Mouse (Mus musculus) cortical plate, adult 2 months (tissue): ENCODE results near the gene Gm47985.
"Not testable (repeated sequence)": the region's sequence is repeated elsewhere in the genome, so short reads cannot be mapped to it uniquely, and the experiment has no call there.

Source experiments
- CTCF ChIP-seq: fragments of 200-500 bp; IDR thresholded peaks from 2 replicates; pipeline ENCODE4 v1.5.1; 2011; ENCODE audit warnings: mild to moderate bottlenecking, control low read depth, low read length; ENCODE audit not compliant: insufficient read depth; ENCODE audit errors: extremely low read depth
- POLR2A ChIP-seq: fragments of 200-500 bp; IDR thresholded peaks from 2 replicates; pipeline ENCODE4 v1.6.1; 2011; ENCODE audit warnings: mild to moderate bottlenecking, low read length, control low read depth; ENCODE audit not compliant: insufficient read depth; ENCODE audit errors: extremely low read depth

GRCm38 (mm10) chr1:151200620-151201019 lies 18.3 kb downstream of the Gm47985 start:
- TF ChIP-seq CTCF, POLR2A: not testable (repeated sequence)
